Mouse (Mus musculus) bone marrow macrophage, adult 2 months (primary cell): ENCODE results near the gene 6030458C11Rik. TPM values are rescaled to one million over a fixed set of nuclear protein-coding genes. Genes with fewer than 3 reads are reported as not detected.

ENCODE experiments used
- H3K27ac ChIP-seq: 2 replicates; pipeline ENCODE4 v1.5.1; 2012; ENCODE audit warnings: low read depth, low read length; ENCODE audit not compliant: insufficient read depth
- H3K4me1 ChIP-seq: 2 replicates; pipeline ENCODE4 v1.6.1; 2012; ENCODE audit warnings: low read length; ENCODE audit not compliant: control insufficient read depth, insufficient read depth
- H3K4me3 ChIP-seq: 2 replicates; pipeline ENCODE4 v1.5.1; 2012; ENCODE audit warnings: mild to moderate bottlenecking, low read length, moderate library complexity; ENCODE audit not compliant: insufficient read depth
- CTCF ChIP-seq: IDR thresholded peaks from 2 replicates; pipeline ENCODE4 v1.5.1; 2012; ENCODE audit warnings: low read depth, mild to moderate bottlenecking, low read length, moderate library complexity
- POLR2A ChIP-seq: IDR thresholded peaks from 2 replicates; pipeline ENCODE4 v1.6.1; 2012; ENCODE audit warnings: mild to moderate bottlenecking, low read depth, low read length, borderline replicate concordance
- polyA plus RNA-seq: library from polyadenylated mRNA; stranded (reverse); fragments of >200 nt; gene quantifications from 2 replicates; pipeline ENCODE4 v1.2.4, GENCODE M21; 2012; ENCODE audit not compliant: missing spikeins, insufficient read depth, insufficient read length

Gene 6030458C11Rik
- polyA plus RNA-seq, 1 experiment: 18.6 TPM

DNA sequence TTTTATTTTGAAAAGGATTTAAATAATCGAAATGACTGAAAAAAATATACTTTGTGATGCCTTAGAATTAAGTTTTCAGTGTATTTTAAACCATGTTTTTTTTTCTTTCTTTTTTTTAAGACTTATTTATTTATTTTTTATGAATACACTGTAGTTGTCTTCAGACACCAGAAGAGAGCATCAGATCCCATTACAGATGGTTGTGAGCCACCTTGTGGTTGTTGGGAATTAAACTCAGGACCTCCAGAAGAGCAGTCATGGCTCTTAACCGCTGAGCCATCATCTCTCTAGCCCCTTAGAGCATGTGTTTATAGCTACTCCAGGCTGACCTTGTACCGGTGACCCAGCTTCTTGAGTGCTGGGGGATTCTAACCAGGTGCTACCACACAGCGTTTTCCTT, 24.9 kb upstream of the 6030458C11Rik start:
- Histone ChIP-seq H3K4me1 (no peaks in the 10 kb centered on the region), H3K4me3 (no peak overlapping the region), H3K27ac (no peak overlapping the region)
- TF ChIP-seq POLR2A: no peak

DNA sequence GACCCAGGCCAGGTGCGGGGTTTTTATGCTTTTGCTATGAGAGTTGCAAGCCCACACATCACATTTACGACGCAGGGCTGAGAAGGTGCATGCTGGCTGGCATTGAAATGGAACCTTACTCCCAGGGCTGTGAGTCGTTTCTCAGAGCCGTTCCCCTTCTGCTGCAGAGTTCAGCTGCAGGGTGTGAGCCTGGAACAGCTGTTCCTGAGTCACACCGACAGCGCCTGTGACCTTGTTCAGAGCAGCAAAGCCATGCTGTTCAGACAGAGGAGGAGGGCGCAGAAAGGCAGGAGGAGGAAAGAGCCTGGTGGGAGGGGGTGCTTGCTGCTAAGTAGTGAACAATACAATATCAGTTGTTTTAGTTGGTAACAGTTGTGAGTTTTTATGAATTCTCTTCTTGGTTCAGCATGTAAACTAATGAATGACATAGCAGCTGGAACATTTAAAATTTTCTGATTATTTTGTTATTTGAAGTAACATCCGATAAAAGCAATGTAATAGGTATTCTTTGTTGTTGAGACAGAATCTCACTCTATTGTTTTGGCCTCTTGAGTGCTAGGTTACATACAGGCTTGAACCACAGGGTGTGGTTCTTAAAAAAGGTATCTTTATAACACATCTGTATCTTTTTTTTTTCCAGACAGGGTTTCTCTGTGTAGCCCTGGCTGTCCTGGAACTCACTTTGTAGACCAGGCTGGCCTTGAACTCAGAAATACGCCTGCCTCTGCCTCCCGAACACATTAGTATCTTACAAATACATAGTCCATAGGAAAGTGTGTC, 23.9 kb upstream of the 6030458C11Rik start:
- Histone ChIP-seq H3K4me3 (no peak overlapping the region), H3K4me1 (no peaks in the 10 kb centered on the region), H3K27ac (no peak overlapping the region)
- TF ChIP-seq POLR2A: no peak
- TF ChIP-seq CTCF: no peak

GRCm38 (mm10) chr15:12842833-12843232, 18.4 kb upstream of the 6030458C11Rik start:
- Histone ChIP-seq H3K4me3 (no peak overlapping the region), H3K4me1 (peaks cover 3% of the 10 kb centered on the region), H3K27ac (no peak overlapping the region)
- no peak for TF ChIP-seq CTCF
- no peak for TF ChIP-seq POLR2A

- peaks cover 3% of the 10 kb centered on the region for H3K4me1 ChIP-seq
- H3K27ac ChIP-seq: no peak overlapping the region
- no peak for TF ChIP-seq POLR2A
- no peak for TF ChIP-seq CTCF
- H3K4me3 ChIP-seq: no peak overlapping the region
Observed at GRCm38 (mm10) chr15:12840737-12841136, 16.3 kb upstream of the 6030458C11Rik start.

- Histone ChIP-seq H3K4me3 (no peak overlapping the region), H3K27ac (no peak overlapping the region), H3K4me1 (peaks cover 5% of the 10 kb centered on the region)
- TF ChIP-seq POLR2A (no peak), CTCF (no peak)
Observed at GRCm38 (mm10) chr15:12834231-12834630, 9.8 kb upstream of the 6030458C11Rik start.

DNA sequence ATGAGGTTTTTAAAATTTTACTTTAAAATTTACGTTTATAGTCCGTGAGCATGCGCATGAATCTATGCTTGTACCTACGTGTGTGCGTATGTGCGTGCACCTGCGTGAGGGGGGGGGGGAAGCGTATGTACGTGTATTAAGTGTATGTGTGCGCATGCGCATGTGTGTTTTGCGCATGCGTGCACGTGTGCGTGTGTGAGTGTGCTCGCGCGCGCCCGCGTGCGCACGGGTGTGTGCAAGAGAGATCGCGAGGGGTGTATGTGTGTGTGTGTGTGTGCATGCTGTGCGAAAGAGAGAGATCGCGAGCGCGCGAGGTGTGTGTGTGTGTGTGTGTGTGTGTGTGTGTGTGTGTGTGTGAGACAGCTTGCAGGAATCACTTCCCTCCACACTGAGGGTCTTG, 8.9 kb upstream of the 6030458C11Rik start:
- no peak overlapping the region for H3K27ac ChIP-seq
- TF ChIP-seq CTCF (no peak), POLR2A (no peak)
- peaks cover 5% of the 10 kb centered on the region for H3K4me1 ChIP-seq

GRCm38 (mm10) chr15:12832599-12832998, 8.2 kb upstream of the 6030458C11Rik start:
- Histone ChIP-seq H3K4me3 (no peak overlapping the region), H3K4me1 (0 out of 2 replicates have a peak, but pooled peaks cover 3% of the 10 kb centered on the region), H3K27ac (no peak overlapping the region)
- TF ChIP-seq POLR2A (no peak), CTCF (no peak)

More for the DNA sequence above, 8.9 kb upstream of the 6030458C11Rik start:
- H3K4me3 ChIP-seq: no peak overlapping the region

- Histone ChIP-seq H3K27ac (no peak overlapping the region), H3K4me3 (no peak overlapping the region), H3K4me1 (peaks cover 11% of the 10 kb centered on the region)
- TF ChIP-seq POLR2A (no peak), CTCF (no peak)
Observed at GRCm38 (mm10) chr15:12829878-12830277, 5.4 kb upstream of the 6030458C11Rik start.

GRCm38 (mm10) chr15:12825408-12825807, 959 bp upstream of the 6030458C11Rik start:
- Histone ChIP-seq H3K27ac (no peak overlapping the region), H3K4me3 (peak overlapping the region; percentile 76), H3K4me1 (peaks cover 20% of the 10 kb centered on the region)
- no peak for TF ChIP-seq POLR2A
- TF ChIP-seq CTCF: no peak

GRCm38 (mm10) chr15:12824965-12825364, 516 bp upstream of the 6030458C11Rik start:
- H3K27ac ChIP-seq: no peak overlapping the region; the same call in 1 of the 2 replicates
- TF ChIP-seq CTCF (no peak), POLR2A (0 out of 2 replicates have a peak, but pooled peaks have one; percentile 46)
- peaks cover 20% of the 10 kb centered on the region for H3K4me1 ChIP-seq

More at GRCm38 (mm10) chr15:12824965-12825364, 516 bp upstream of the 6030458C11Rik start:
- H3K4me3 ChIP-seq: peak overlapping the region; percentile 76
